Mouse (Mus musculus): ENCODE data around the gene Sertad2.

DNA sequence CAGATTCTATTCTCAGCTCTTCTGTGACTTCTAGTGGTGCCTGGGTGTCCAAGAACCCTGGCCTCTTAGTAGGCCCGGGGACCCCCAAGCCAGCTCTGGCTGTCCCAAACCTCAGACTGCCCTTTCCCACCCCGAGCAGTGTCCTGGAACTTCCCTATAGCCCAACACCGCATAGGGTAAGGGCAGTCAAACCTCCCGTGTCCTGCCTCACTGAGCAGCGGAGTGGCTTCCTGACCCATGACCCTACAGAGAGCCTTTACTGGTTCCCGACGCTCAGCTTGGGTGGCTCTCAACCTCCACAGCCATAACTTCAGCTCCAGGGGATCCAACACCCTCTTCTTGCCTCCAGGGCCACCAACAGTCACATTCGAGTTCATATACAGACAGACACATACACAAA, 17.1 kb upstream of the Sertad2 start:
- TF ChIP-seq POLR2A (IDR thresholded peaks at IDR 0.05; ENCODE audit: borderline replicate concordance, extremely low read depth, insufficient read depth, insufficient read length, poor library complexity, severe bottlenecking): no peak
- TF ChIP-seq CTCF (IDR thresholded peaks at IDR 0.05; ENCODE audit: borderline replicate concordance, extremely low read depth, insufficient read depth, insufficient read length): no peak
